Mouse (Mus musculus): ENCODE data around the gene Glb1l. TPM values are rescaled to one million over a fixed set of nuclear protein-coding genes. Genes with fewer than 3 reads are reported as not detected.
"Not testable (repeated sequence)": the region's sequence is repeated elsewhere in the genome, so short reads cannot be mapped to it uniquely, and the experiment has no call there.

Gene Glb1l
- polyA plus RNA-seq, 1 experiment from 2014 or later: 24.0 TPM

DNA sequence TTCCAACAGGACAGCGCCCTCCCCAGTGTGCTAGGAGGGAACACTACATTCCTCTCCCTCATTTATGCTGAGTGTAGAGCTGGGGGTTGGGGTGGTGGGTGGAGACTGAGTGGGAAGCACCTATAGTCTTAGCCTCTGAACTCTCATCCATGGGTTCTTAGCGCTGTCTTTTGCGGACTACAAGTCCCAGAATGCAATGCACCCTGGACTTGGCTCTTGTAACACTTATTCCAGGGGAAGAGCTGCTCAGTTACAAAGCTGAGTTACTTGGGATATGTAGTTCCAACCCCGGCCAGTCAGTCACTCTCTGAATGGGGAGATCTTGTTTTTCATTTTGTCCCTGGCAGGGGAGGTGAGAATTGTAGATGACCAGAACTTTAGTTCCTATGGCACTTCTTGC, 34.2 kb upstream of the Glb1l start:
- no peak overlapping the region for H3K9ac ChIP-seq
- 13% methylated on average over 4 of the region's 4 CpGs for WGBS
- peak; percentile 73 for ATAC-seq (replicated peaks)
- H3K9me3 ChIP-seq: no peaks in the 10 kb centered on the region
- H3K27ac ChIP-seq: no peak overlapping the region
- no peaks in the 10 kb centered on the region for H3K4me1 ChIP-seq
- no peaks in the 10 kb centered on the region; the same call in 1 of the 2 replicates for H3K36me3 ChIP-seq (replicated peaks)
- no peaks in the 10 kb centered on the region for H3K27me3 ChIP-seq (replicated peaks)
- no peak overlapping the region for H3K4me3 ChIP-seq
- no peak overlapping the region for H3K4me2 ChIP-seq

DNA sequence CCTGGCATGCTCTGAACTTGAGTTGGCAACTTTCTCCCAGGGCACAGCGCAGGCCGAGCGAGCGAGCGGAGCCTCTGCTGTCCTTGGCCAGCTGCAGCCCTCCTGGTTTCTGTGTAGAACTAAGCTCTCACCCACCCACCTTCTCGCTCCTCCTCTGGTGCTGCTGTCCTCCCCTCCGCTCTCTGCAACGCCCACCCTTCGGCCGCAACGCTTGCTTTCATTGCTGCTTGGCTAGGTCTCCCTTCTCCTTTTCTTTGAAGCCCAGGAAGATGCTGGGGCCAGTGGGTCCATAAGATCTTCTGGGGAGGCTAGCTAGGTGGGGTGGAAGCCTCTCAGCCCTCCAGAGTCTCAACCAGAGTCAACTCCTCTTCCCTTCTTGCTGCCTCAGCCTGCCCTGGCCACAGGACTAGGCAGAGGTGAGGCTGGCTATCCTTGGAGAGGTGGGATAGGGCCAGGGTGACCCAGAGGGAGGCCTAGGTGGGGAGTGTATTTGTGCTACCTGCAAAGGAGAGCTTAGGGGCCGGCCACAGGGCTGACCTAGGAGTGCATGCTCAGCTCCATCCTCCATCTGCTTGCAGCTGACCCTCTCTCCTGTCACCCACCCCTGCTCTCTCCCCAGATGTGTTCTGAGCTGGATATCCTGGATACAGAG, 33.7 kb upstream of the Glb1l start:
- no peak overlapping the region for H3K9ac ChIP-seq
- ATAC-seq (replicated peaks): peak; percentile 18; the same call in 1 of the 2 replicates
- H3K4me2 ChIP-seq: no peak overlapping the region

DNA sequence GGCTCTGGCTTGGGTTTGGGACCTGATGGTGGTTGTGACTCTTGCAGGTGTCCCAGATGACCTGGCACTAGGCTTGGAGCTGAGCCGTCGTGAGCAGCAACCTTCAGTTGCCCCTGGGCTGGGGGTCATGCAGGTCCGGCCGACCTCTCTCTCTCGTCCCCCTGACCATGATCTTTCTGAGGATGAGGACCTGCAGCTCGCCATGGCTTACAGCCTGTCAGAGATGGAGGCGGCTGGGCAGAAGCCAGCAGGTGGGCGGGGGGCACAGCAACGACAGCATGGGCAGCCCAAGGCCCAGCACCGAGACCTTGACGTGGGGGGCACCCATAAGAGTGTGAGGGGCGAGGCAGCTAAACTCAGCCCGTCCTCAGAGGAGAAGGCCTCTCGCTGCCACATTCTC, 32.8 kb upstream of the Glb1l start:
- 87% methylated on average over 14 of the region's 14 CpGs for WGBS
- no peak overlapping the region for H3K4me2 ChIP-seq
- H3K36me3 ChIP-seq (replicated peaks): no peaks in the 10 kb centered on the region; the same call in 1 of the 2 replicates
- no peak overlapping the region for H3K4me3 ChIP-seq
- H3K9me3 ChIP-seq: no peaks in the 10 kb centered on the region
- no peak for ATAC-seq (replicated peaks)
- no peak overlapping the region for H3K9ac ChIP-seq
- no peak overlapping the region for H3K27ac ChIP-seq
- H3K27me3 ChIP-seq (replicated peaks): no peaks in the 10 kb centered on the region
- no peaks in the 10 kb centered on the region for H3K4me1 ChIP-seq

More for the DNA sequence above, 33.7 kb upstream of the Glb1l start:
- Histone ChIP-seq H3K9me3 (no peaks in the 10 kb centered on the region), H3K4me3 (no peak overlapping the region), H3K27me3 (replicated peaks) (no peaks in the 10 kb centered on the region), H3K4me1 (no peaks in the 10 kb centered on the region), H3K27ac (no peak overlapping the region), H3K36me3 (replicated peaks) (no peaks in the 10 kb centered on the region; the same call in 1 of the 2 replicates)
- WGBS: 88% methylated on average over 12 of the region's 12 CpGs

DNA sequence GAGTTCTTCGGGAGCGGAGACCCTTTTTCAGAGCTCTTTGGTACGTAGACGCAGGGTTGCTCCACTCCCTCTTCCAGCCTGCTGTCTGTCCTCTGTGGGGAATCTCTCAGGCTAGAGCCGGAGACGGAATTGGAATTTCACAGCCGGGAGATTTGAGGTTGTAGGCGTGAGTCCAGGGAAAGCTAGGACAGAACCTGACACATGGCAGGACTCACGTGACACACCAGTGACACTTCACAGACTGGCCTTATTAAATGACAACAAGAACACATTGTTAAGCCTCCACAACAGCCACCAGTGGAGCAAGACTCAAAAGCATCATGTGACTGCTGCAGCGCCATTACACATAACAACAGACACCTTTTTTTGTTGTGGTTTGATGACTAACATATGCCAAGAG, 29.0 kb upstream of the Glb1l start:
- peaks cover 22% of the 10 kb centered on the region for H3K4me1 ChIP-seq
- H3K27me3 ChIP-seq (replicated peaks): no peaks in the 10 kb centered on the region
- no peak for ATAC-seq (replicated peaks)
- no peak overlapping the region for H3K4me2 ChIP-seq
- no peak overlapping the region for H3K9ac ChIP-seq
- no peaks in the 10 kb centered on the region for H3K9me3 ChIP-seq
- no peaks in the 10 kb centered on the region; the same call in 1 of the 2 replicates for H3K36me3 ChIP-seq (replicated peaks)
- 86% methylated on average over 10 of the region's 10 CpGs for WGBS
- no peak overlapping the region for H3K4me3 ChIP-seq
- H3K27ac ChIP-seq: no peak overlapping the region

DNA sequence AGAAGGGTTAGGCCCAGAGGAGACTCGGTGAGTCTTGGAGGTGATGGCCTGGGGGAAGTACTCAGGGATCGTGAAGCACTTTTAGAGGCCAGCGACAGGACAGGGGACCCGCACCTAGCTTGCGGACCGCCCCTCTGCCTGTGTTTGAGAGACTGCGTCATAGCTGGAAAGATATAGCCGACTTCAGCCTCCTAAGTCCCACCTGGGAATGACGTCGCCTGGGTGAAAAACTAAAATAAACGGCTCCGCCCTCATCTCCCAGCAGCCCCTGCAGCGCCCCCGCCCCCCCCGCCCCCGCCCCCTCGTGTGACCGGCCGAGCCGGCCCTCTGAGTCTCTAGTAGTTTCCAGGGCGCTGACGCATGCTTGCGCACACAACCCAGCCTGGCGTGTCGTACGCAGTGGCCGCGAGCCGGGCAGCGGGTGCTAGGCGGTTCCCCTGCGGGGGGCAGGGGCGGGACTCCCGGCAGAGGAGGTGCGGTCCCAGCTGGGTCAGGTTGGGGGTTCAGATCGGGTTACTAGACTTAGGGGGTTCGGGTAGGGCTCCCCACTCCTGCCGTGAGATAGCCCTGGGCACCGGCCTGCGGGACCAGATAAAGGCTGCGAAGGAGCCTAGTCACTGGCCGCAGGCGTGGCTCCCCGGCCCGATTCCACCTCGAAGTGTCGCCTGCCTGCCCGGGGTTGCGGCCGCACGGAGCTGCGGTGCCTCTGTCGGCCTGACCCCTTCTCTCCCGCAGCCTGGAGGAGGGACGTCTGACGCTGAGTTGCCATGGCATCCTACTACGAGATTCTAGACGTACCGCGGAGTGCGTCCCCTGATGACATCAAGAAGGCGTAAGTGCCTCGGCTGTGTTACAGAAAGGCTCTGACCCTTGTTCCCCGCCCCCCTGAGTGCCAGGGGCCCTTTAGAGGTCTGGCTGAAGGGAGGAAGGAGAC, 25.8 kb upstream of the Glb1l start, which contains the start of gene Dnajb2:
TSS of gene Dnajb2 (plus strand) at position 290 of the 934 bp plus-strand sequence.
- under 1% methylated on average over 61 of the region's 64 CpGs for WGBS

DNA sequence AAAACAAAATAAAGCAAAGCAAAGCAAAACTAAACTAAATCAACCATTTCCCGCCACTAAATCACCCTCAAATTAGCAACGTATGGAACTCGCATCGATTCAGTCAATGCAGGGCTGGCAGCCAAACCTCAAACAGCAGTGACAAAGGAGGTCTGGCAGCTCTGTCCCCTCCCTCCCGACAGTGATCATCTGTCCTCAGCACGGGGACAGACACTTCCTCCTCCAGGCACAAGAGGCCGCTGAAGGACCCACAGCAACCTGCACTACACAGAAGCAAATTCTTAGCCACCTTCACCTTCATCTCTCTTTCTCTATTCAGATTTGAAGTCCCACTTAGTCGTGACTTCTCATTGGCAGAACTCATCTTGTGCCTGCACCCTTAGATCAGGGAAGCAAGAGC, 24.0 kb upstream of the Glb1l start:
- Histone ChIP-seq H3K36me3 (replicated peaks) (no peaks in the 10 kb centered on the region), H3K4me2 (no peak overlapping the region), H3K9ac (no peak overlapping the region)

More for the DNA sequence above, 25.8 kb upstream of the Glb1l start, which contains the start of gene Dnajb2:
- Histone ChIP-seq H3K27me3 (replicated peaks) (no peaks in the 10 kb centered on the region), H3K4me2 (peak within 1 kb of the TSS; percentile 88), H3K4me1 (peaks cover 24% of the 10 kb centered on the region), H3K36me3 (replicated peaks) (no peaks in the 10 kb centered on the region), H3K9me3 (no peaks in the 10 kb centered on the region), H3K27ac (peak within 1 kb of the TSS; percentile 83), H3K9ac (peak within 1 kb of the TSS; percentile 87), H3K4me3 (peak within 1 kb of the TSS; percentile 70)
- peak; percentile 90 for ATAC-seq (replicated peaks)

DNA sequence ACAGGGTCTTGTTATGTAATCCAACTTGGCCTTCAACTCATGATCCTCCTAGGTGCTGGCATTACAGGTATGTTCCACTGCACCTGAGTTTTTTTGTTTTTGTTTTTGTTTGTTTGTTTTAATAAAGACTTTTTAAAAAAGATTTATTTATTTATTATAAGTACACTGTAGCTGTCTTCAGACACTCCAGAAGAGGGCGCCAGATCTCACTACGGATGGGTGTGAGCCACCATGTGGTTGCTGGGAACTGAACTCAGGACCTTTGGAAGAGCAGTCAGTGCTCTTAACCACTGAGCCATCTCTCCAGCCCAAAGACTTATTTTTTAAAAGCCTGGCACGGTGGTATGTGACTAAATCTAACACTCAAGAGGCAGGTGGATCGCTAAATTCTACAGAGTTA, 21.9 kb upstream of the Glb1l start:
- 68% methylated on average over 4 of the region's 4 CpGs for WGBS
- H3K4me3 ChIP-seq; H3K9me3 ChIP-seq; H3K4me2 ChIP-seq; H3K27ac ChIP-seq; ATAC-seq (replicated peaks); H3K9ac ChIP-seq; H3K36me3 ChIP-seq (replicated peaks); H3K27me3 ChIP-seq (replicated peaks): not testable (repeated sequence)
- H3K4me1 ChIP-seq: peaks cover 19% of the 10 kb centered on the region

More for the DNA sequence above, 24.0 kb upstream of the Glb1l start:
- peaks cover 24% of the 10 kb centered on the region for H3K4me1 ChIP-seq
- H3K9me3 ChIP-seq: no peaks in the 10 kb centered on the region
- peak; percentile 62 for ATAC-seq (replicated peaks)
- H3K27ac ChIP-seq: peak overlapping the region; percentile 15; the same call in 1 of the 2 replicates
- no peaks in the 10 kb centered on the region for H3K27me3 ChIP-seq (replicated peaks)
- under 1% methylated on average over 8 of the region's 8 CpGs for WGBS
- no peak overlapping the region for H3K4me3 ChIP-seq

DNA sequence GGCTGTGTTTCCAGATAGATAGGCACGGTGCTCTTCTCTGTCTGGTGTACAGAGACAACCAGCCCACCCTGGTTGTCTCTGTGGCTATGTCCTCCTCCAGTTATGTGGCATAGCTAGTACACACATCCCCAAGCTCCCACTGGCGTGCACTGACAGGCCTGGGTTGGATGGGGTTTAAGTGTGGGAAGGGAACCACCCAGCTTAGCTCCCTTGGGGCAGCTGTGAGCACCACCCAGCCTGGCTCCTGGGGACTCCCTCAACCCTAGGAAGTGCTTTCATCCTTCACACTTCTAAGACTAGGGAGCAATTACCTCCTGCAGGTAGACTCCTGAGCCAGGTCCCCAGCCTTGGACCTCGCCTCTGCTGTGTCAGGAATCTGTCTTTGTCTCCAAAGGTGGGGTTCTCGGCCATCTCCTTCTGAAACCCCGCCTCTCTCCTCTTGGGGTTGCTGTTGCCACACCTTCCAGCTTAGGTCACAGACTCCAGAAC, 21.1 kb upstream of the Glb1l start, which contains the start of gene A630095N17Rik:
TSS of gene A630095N17Rik (minus strand) at position 439 of the 489 bp plus-strand sequence.
- H3K9ac ChIP-seq: no peak within 1 kb of the TSS
- 77% methylated on average over 5 of the region's 5 CpGs for WGBS
- no peak for ATAC-seq (replicated peaks)
- no peak within 1 kb of the TSS for H3K27ac ChIP-seq
- no peaks in the 10 kb centered on the region for H3K9me3 ChIP-seq
- peaks cover 11% of the 10 kb centered on the region for H3K4me1 ChIP-seq
- H3K36me3 ChIP-seq (replicated peaks): no peaks in the 10 kb centered on the region
- no peak within 1 kb of the TSS for H3K4me2 ChIP-seq
- no peak within 1 kb of the TSS for H3K4me3 ChIP-seq
- no peaks in the 10 kb centered on the region for H3K27me3 ChIP-seq (replicated peaks)

DNA sequence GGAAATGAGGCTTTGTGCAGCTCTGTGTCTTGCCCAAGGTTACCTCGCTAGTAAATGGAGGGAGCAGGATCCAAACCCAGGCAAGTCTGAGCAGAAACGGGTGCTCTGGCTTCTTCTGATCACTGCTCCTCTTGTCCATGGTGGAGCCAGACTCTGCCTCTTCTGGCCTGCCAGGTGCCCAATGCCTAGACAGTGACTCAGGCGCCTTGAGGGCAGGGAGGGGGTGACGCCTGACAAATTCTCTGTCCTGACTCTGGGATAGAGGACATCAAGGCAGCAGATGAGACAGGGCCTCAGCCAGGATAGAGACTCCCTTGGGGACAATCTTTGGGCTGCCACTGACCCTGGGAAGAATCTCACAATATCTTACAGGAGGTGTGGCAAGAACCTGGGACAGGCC, 20.6 kb upstream of the Glb1l start:
- Histone ChIP-seq H3K9ac (no peak overlapping the region), H3K4me3 (no peak overlapping the region), H3K4me1 (peaks cover 10% of the 10 kb centered on the region), H3K36me3 (replicated peaks) (no peaks in the 10 kb centered on the region), H3K27me3 (replicated peaks) (no peaks in the 10 kb centered on the region; the same call in 1 of the 2 replicates), H3K27ac (no peak overlapping the region), H3K4me2 (no peak overlapping the region), H3K9me3 (no peaks in the 10 kb centered on the region)
- WGBS: 75% methylated on average over 4 of the region's 4 CpGs
- no peak for ATAC-seq (replicated peaks)

DNA sequence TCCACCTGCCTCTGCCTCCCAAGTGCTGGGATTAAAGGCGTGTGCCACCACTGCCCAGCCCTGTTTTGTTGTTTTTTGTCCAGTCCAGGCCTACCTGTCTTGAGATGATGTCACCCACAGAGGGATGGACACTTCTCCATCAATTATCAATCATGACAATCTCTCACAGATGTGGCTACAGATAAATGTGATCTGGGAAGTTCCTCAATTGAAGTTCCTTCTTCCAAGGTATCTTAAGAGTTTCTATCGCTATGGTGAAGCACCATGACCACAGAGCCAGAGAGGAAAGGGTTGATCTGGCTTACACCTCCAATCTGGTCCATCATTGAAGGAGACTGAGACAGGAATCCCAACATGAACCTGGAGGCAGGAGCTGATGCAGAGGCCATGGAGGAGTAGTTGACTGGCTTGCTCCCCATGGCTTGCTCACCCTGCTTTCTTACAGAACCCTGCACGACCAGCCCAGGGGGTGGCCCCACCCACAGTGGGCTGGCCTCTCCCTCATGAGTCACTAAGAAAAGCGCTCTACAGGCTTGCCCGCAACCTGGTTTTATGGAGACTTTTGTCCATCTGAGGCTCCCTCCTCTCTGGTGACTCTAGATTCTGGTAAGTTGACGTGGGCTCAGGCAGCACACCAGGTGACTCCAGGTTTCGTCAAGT, 19.9 kb upstream of the Glb1l start:
- no peak overlapping the region for H3K9ac ChIP-seq
- H3K4me3 ChIP-seq: no peak overlapping the region
- no peaks in the 10 kb centered on the region; the same call in 1 of the 2 replicates for H3K27me3 ChIP-seq (replicated peaks)
- H3K4me2 ChIP-seq: no peak overlapping the region
- 73% methylated on average over 7 of the region's 7 CpGs for WGBS
- H3K27ac ChIP-seq: no peak overlapping the region
- no peak for ATAC-seq (replicated peaks)
- no peaks in the 10 kb centered on the region for H3K36me3 ChIP-seq (replicated peaks)
- no peaks in the 10 kb centered on the region for H3K9me3 ChIP-seq
- H3K4me1 ChIP-seq: peaks cover 4% of the 10 kb centered on the region; the same call in 1 of the 2 replicates

DNA sequence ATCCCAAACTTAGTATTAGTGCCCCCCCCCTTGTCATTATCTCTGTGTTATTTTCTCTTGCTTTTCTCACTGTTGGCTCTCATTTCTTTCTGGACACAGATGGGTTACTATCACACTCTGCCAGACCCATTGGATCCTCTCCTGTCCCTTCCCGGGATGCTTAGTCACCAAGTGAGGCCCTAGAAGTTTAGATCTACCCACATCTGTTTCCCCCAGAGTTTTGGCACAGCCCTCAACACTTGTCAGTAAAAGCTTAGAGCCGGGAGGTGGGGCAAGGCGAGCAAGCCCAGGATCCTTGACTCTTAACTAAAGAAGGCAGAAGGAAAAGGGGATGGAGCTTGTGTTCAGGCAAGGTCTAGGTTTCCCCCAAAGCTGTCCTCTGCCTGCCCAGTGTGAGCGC, 18.5 kb upstream of the Glb1l start:
- no peak overlapping the region for H3K27ac ChIP-seq
- no peak for ATAC-seq (replicated peaks)
- no peaks in the 10 kb centered on the region for H3K9me3 ChIP-seq
- H3K27me3 ChIP-seq (replicated peaks): peaks cover 3% of the 10 kb centered on the region; the same call in 1 of the 2 replicates
- H3K4me1 ChIP-seq: no peaks in the 10 kb centered on the region
- H3K36me3 ChIP-seq (replicated peaks): no peaks in the 10 kb centered on the region
- H3K9ac ChIP-seq: no peak overlapping the region
- H3K4me3 ChIP-seq: no peak overlapping the region
- WGBS: 80% methylated on average over 4 of the region's 4 CpGs
- no peak overlapping the region for H3K4me2 ChIP-seq

DNA sequence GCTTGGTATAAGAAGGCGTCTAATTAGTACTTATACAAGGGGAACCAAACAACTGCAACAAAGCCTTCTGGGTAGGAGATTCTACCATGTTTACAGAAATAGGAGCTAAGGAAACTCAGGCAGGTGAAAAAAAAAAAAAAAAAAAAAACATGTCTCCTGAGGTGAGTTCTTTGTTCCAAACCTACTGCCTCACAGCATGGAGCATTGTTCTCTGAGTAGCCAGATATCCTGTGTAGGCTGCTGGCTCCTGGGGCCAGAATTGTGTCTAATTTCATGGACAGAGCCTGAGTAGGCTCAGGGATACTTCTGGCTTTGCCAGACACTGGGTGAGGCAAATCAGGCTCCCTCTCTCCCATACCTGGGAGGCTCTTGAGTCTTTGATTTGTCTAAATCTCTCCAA, 17.0 kb upstream of the Glb1l start:
- no peak overlapping the region for H3K9ac ChIP-seq
- 77% methylated on average over 1 of the region's 1 CpGs for WGBS
- H3K27me3 ChIP-seq (replicated peaks): peaks cover 3% of the 10 kb centered on the region
- no peaks in the 10 kb centered on the region for H3K4me1 ChIP-seq
- no peak overlapping the region for H3K4me3 ChIP-seq
- H3K9me3 ChIP-seq: no peaks in the 10 kb centered on the region
- H3K36me3 ChIP-seq (replicated peaks): no peaks in the 10 kb centered on the region
- H3K4me2 ChIP-seq: no peak overlapping the region
- no peak overlapping the region for H3K27ac ChIP-seq
- ATAC-seq (replicated peaks): no peak

All from midbrain, embryonic 15.5 days (tissue).